Mouse (Mus musculus) hindbrain, embryonic 14.5 days (tissue): ENCODE results near the gene Rnf149. TPM values are rescaled to one million over a fixed set of nuclear protein-coding genes. Genes with fewer than 3 reads are reported as not detected.
"Not testable (repeated sequence)": the region's sequence is repeated elsewhere in the genome, so short reads cannot be mapped to it uniquely, and the experiment has no call there.

Experiments
- ATAC-seq: fragments of 200-750 bp; cut with Nextera tagmentation; 2 replicates; pipeline ENCODE4 v1.8.0; 2017; ENCODE audit warnings: moderate number of reproducible peaks, mild to moderate bottlenecking, moderate TSS enrichment, moderate library complexity; ENCODE audit not compliant: low FRiP score
- DNase-seq: peaks from one replicate; pipeline ENCODE4 v3.0.0-alpha.2; 2015; ENCODE audit warnings: low spot score
- H3K27ac ChIP-seq: fragments of 300-500 bp; sonication (generic); 2 replicates; pipeline ENCODE4 v1.5.1; 2014; ENCODE audit warnings: mild to moderate bottlenecking, moderate library complexity
- H3K27me3 ChIP-seq: fragments of 300-500 bp; sonication (generic); 2 replicates; pipeline ENCODE4 v1.6.1; 2014; ENCODE audit warnings: mild to moderate bottlenecking, low read length, mixed read lengths; ENCODE audit not compliant: control insufficient read depth, insufficient read depth
- H3K36me3 ChIP-seq: fragments of 300-500 bp; sonication (generic); replicated peaks from 2 replicates; pipeline ENCODE4 v1.6.1; 2014; ENCODE audit not compliant: control insufficient read depth, insufficient read depth
- H3K4me1 ChIP-seq: fragments of 300-500 bp; sonication (generic); replicated peaks from 2 replicates; pipeline ENCODE4 v1.6.1; 2014; ENCODE audit warnings: antibody characterized with exemption, low read length, mixed read lengths; ENCODE audit not compliant: control insufficient read depth, insufficient read depth
- H3K4me2 ChIP-seq: fragments of 300-500 bp; sonication (generic); replicated peaks from 2 replicates; pipeline ENCODE4 v1.6.1; 2014; ENCODE audit warnings: mild to moderate bottlenecking, moderate library complexity
- H3K4me3 ChIP-seq: fragments of 300-500 bp; sonication (generic); replicated peaks from 2 replicates; pipeline ENCODE4 v1.5.1; 2014; ENCODE audit warnings: mild to moderate bottlenecking, low read length
- H3K9ac ChIP-seq: fragments of 300-500 bp; sonication (generic); 2 replicates; pipeline ENCODE4 v1.6.1; 2014
- H3K9me3 ChIP-seq: fragments of 300-500 bp; sonication (generic); 2 replicates; pipeline ENCODE4 v1.6.1; 2016; ENCODE audit warnings: low read length; ENCODE audit not compliant: control insufficient read depth
- WGBS: fragments of 180-500 bp; shearing (Covaris S2); extraction: QIAGEN DNeasy Blood & Tissue Kit; methylation state at CpG from one replicate; pipeline ENCODE4 v1.1.7; 2014; 5-methylcytosine and 5-hydroxymethylcytosine counted together
- polyA plus RNA-seq: library from polyadenylated mRNA; unstranded; fragments of >200 nt; fragmentation: Nextera tagmentation; extraction: Ambion mirVana; gene quantifications from 2 replicates; pipeline ENCODE4 v1.2.1, GENCODE M21; 2014

Gene Rnf149
- polyA plus RNA-seq, 1 experiment from 2014 or later = 28.9 TPM

DNA sequence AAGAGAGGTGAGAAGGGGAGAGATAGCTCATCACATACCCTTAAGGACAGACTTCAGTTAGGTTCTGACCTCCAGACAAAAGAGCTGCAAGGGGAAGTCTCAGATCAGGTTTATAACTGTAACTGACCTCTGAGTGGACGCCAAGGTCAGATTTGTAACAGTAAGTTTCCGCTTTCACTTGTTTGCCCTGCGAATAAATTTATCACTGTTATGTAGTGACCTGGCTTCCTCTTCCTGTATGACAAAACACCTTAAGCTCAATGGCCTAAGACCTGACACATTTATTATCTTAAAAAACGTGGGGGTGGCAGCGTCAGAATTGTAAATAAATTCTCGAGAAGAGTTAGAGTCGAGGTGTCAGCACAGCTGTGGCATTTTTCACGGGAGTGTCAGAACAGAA, 31.3 kb upstream of the Rnf149 start:
- H3K4me1 ChIP-seq = no peaks in the 10 kb centered on the region
- H3K27me3 ChIP-seq = no peaks in the 10 kb centered on the region
- 85% methylated on average over 8 of the region's 8 CpGs for WGBS
- H3K9me3 ChIP-seq = no peaks in the 10 kb centered on the region
- no peak overlapping the region for H3K9ac ChIP-seq
- ATAC-seq (no peak), DNase-seq (no peak)
- no peak overlapping the region for H3K4me3 ChIP-seq
- H3K36me3 ChIP-seq = no peaks in the 10 kb centered on the region
- H3K4me2 ChIP-seq = no peak overlapping the region
- H3K27ac ChIP-seq = no peak overlapping the region

GRCm38 (mm10) chr1:39602477-39602876, 25.3 kb upstream of the Rnf149 start:
- Histone ChIP-seq H3K4me3 (no peak overlapping the region), H3K36me3 (no peaks in the 10 kb centered on the region), H3K9me3 (peaks cover 7% of the 10 kb centered on the region; the same call in 1 of the 2 replicates), H3K4me1 (no peaks in the 10 kb centered on the region), H3K27ac (no peak overlapping the region), H3K27me3 (no peaks in the 10 kb centered on the region), H3K4me2 (no peak overlapping the region), H3K9ac (no peak overlapping the region)
- no peak for DNase-seq
- whole genome bisulfite sequencing = 97% methylated on average over 3 of the region's 3 CpGs
- no peak for ATAC-seq

- WGBS = 64% methylated on average over 11 of the region's 11 CpGs
- no peak for DNase-seq
Measured at GRCm38 (mm10) chr1:39598726-39599125, 21.5 kb upstream of the Rnf149 start.

GRCm38 (mm10) chr1:39597135-39597534, 19.9 kb upstream of the Rnf149 start:
- H3K27me3 ChIP-seq, ATAC-seq, H3K4me3 ChIP-seq, H3K4me1 ChIP-seq, H3K27ac ChIP-seq, H3K9me3 ChIP-seq, H3K4me2 ChIP-seq, DNase-seq, H3K36me3 ChIP-seq, H3K9ac ChIP-seq: not testable (repeated sequence)
- 94% methylated on average over 9 of the region's 9 CpGs for WGBS

More at GRCm38 (mm10) chr1:39598726-39599125, 21.5 kb upstream of the Rnf149 start:
- Histone ChIP-seq H3K9me3 (peaks cover 7% of the 10 kb centered on the region; the same call in 1 of the 2 replicates), H3K4me1 (no peaks in the 10 kb centered on the region), H3K36me3 (no peaks in the 10 kb centered on the region), H3K4me2 (no peak overlapping the region), H3K27ac (no peak overlapping the region), H3K9ac (no peak overlapping the region), H3K4me3 (no peak overlapping the region), H3K27me3 (no peaks in the 10 kb centered on the region)
- no peak for ATAC-seq

GRCm38 (mm10) chr1:39593836-39594235, 16.6 kb upstream of the Rnf149 start:
- no peaks in the 10 kb centered on the region for H3K36me3 ChIP-seq
- H3K27me3 ChIP-seq = no peaks in the 10 kb centered on the region
- no peak for ATAC-seq
- no peak overlapping the region for H3K4me3 ChIP-seq
- 85% methylated on average over 10 of the region's 10 CpGs for WGBS
- no peak overlapping the region for H3K4me2 ChIP-seq
- H3K4me1 ChIP-seq = no peaks in the 10 kb centered on the region
- H3K9ac ChIP-seq = no peak overlapping the region
- no peak for DNase-seq
- no peak overlapping the region for H3K27ac ChIP-seq
- H3K9me3 ChIP-seq = no peaks in the 10 kb centered on the region

DNA sequence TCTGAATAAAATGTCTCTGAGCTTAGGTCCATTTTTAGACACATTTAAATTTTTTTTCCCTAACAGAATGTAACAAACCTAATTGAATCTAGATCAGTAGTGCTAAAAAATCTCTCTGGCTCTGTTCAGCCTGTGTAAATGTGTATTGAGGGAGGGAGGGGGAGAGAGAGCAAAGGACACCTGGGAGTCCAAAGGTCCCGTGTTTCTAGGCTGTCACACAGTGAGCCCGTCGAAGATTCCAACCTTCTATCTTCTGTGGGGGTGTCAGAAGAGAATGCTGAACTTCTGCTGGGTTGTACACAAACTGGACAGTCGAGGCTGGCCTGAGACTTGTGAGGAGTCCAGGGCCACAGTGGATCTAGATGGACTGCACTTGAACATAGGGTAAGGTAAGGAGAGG, 14.9 kb upstream of the Rnf149 start:
- WGBS = 80% methylated on average over 4 of the region's 4 CpGs
- no peak overlapping the region for H3K4me3 ChIP-seq
- no peaks in the 10 kb centered on the region for H3K9me3 ChIP-seq
- ATAC-seq (no peak), DNase-seq (no peak)
- no peak overlapping the region for H3K27ac ChIP-seq
- H3K9ac ChIP-seq = no peak overlapping the region
- no peak overlapping the region for H3K4me2 ChIP-seq
- no peaks in the 10 kb centered on the region for H3K4me1 ChIP-seq
- H3K36me3 ChIP-seq = no peaks in the 10 kb centered on the region
- no peaks in the 10 kb centered on the region for H3K27me3 ChIP-seq

DNA sequence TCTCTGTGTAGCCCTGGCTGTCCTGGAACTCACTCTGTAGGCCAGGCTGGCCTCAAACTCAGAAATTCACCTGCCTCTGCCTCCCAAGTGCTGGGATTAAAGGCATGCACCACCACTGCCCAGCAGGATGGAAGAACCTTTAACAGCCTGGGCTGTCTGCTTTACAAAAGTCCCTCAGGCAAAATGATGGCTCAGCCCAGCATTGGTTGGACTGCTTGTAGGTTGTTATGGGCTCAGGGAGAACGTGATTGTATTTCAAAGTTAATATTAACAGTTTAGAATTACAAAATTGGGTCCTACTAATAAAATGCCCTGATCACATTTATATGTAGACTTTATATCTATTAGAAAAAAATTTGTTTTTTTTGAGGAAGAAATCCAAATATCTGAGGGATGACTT, 14.4 kb upstream of the Rnf149 start:
- H3K27ac ChIP-seq, H3K36me3 ChIP-seq, H3K27me3 ChIP-seq, H3K4me2 ChIP-seq, H3K9me3 ChIP-seq, DNase-seq, H3K4me3 ChIP-seq, H3K4me1 ChIP-seq, H3K9ac ChIP-seq, ATAC-seq: not testable (repeated sequence)
- whole genome bisulfite sequencing = 95% methylated on average over 1 of the region's 1 CpGs

DNA sequence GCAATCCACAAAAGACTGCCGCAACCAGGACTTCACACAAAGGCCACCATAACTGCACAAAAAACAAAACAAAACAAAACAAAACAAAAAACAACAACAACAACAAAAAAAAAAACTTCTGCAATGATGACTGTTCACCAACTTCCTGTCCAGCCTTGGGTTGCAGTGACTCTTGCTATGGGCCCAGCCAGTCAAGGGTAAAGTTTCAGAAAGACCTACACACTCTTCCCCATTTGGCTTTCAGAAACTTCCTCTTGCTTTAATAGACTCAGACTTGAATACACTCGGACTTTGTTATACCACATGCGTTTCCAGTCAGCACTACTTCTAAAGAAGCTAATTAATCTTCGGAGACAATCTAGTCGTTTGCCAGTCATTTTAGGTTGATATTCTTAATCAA, 13.0 kb upstream of the Rnf149 start:
- H3K9me3 ChIP-seq = no peaks in the 10 kb centered on the region
- no peak overlapping the region for H3K4me3 ChIP-seq
- no peaks in the 10 kb centered on the region for H3K36me3 ChIP-seq
- ATAC-seq (no peak), DNase-seq (no peak)
- no peak overlapping the region for H3K27ac ChIP-seq
- 82% methylated on average over 5 of the region's 5 CpGs for whole genome bisulfite sequencing
- no peaks in the 10 kb centered on the region for H3K4me1 ChIP-seq
- no peak overlapping the region for H3K4me2 ChIP-seq
- no peak overlapping the region for H3K9ac ChIP-seq
- H3K27me3 ChIP-seq = no peaks in the 10 kb centered on the region

DNA sequence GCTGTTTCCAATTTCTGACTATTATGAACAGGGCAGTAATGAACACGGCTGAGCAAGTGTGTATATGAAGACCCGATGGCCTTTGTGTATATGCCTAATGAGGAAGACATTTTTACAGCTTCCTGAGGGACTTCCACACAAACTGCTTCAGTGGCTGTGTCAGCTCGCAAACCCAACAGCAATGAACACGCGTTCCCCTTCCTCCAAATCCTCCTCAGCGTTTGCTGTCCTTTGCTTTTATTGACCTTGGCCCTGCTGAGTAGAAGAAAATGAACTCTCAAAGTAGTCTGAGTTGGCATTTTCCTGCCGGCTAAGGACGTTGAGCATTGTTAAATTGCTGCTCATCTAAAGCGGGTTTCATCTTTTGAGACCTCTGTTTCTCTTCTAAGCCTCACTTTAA, 8.2 kb upstream of the Rnf149 start:
- Histone ChIP-seq H3K9me3 (no peaks in the 10 kb centered on the region), H3K4me3 (no peak overlapping the region), H3K27ac (no peak overlapping the region), H3K27me3 (no peaks in the 10 kb centered on the region), H3K36me3 (no peaks in the 10 kb centered on the region), H3K4me1 (no peaks in the 10 kb centered on the region), H3K4me2 (no peak overlapping the region), H3K9ac (no peak overlapping the region)
- WGBS = 86% methylated on average over 9 of the region's 9 CpGs
- ATAC-seq (no peak), DNase-seq (no peak)

- DNase-seq = no peak
- no peak overlapping the region for H3K4me3 ChIP-seq
- H3K4me2 ChIP-seq = no peak overlapping the region
- H3K4me1 ChIP-seq = no peaks in the 10 kb centered on the region
- H3K36me3 ChIP-seq = no peaks in the 10 kb centered on the region
- ATAC-seq = no peak
- no peaks in the 10 kb centered on the region for H3K27me3 ChIP-seq
- H3K9ac ChIP-seq = no peak overlapping the region
- H3K9me3 ChIP-seq = no peaks in the 10 kb centered on the region
- H3K27ac ChIP-seq = no peak overlapping the region
- WGBS = 92% methylated on average over 9 of the region's 9 CpGs
Measured at GRCm38 (mm10) chr1:39583173-39583572, 6.0 kb upstream of the Rnf149 start.
